Mouse (Mus musculus) MEL (cell line): ENCODE measurements at regions not wholly inside any gene's neighbourhood (a gene's known extent, or its start where the extent isn't known, plus 50 kb on each side); places are given as distances from the start of the nearest gene placed in this dataset.

Experiments used
- DNase-seq: peaks from one replicate; pipeline ENCODE4 v3.0.0; 2011; ENCODE audit warnings: low read depth, low spot score
- H3K27ac ChIP-seq: 2 replicates; pipeline ENCODE4 v1.5.1; 2012; ENCODE audit warnings: low read depth, mild to moderate bottlenecking, control low read depth, low read length, moderate library complexity; ENCODE audit not compliant: control insufficient read depth
- H3K27me3 ChIP-seq, 2 experiments: fragments of 150-350 bp in 1 of 2; sonication (generic) in 1 of 2; 2 replicates each; pipeline ENCODE4 v1.6.1; 2012; ENCODE audit warnings: low read length in 2 of 2, mild to moderate bottlenecking in 2 of 2, improper control_type of control experiment in 1 of 2, moderate library complexity in 1 of 2; ENCODE audit not compliant: insufficient read depth in 2 of 2, control insufficient read depth in 1 of 2
- H3K36me3 ChIP-seq, 2 experiments: 2 replicates each; pipeline ENCODE4 v1.6.1; 2012 to 2014; ENCODE audit warnings: low read length in 2 of 2, improper control_type of control experiment in 1 of 2, inconsistent platforms in 1 of 2, mild to moderate bottlenecking in 1 of 2; ENCODE audit not compliant: insufficient read depth in 2 of 2, control insufficient read depth in 1 of 2
- H3K4me1 ChIP-seq, 2 experiments: fragments of 150-350 bp in 1 of 2; sonication (generic) in 1 of 2; 2 replicates each; pipeline ENCODE4 v1.6.1; 2012; ENCODE audit warnings: low read length in 2 of 2, improper control_type of control experiment in 1 of 2, mild to moderate bottlenecking in 1 of 2; ENCODE audit not compliant: insufficient read depth in 2 of 2, control insufficient read depth in 1 of 2
- H3K4me3 ChIP-seq, 2 experiments: fragments of 150-350 bp in 1 of 2; sonication (generic) in 1 of 2; 2 replicates each; pipeline ENCODE4 v1.5.1; 2012; ENCODE audit warnings: low read depth in 2 of 2, low read length in 2 of 2, mild to moderate bottlenecking in 2 of 2, moderate library complexity in 2 of 2, control low read depth in 1 of 2, improper control_type of control experiment in 1 of 2; ENCODE audit not compliant: control insufficient read depth in 1 of 2, insufficient read depth in 1 of 2
- H3K79me2 ChIP-seq: 2 replicates; pipeline ENCODE4 v1.6.1; 2012; ENCODE audit warnings: mild to moderate bottlenecking, low read length, moderate library complexity; ENCODE audit not compliant: control insufficient read depth, poor library complexity, insufficient read depth
- H3K9ac ChIP-seq: 2 replicates; pipeline ENCODE4 v1.6.1; 2012; ENCODE audit warnings: low read depth, mild to moderate bottlenecking, control low read depth, low read length, moderate library complexity; ENCODE audit not compliant: control insufficient read depth, poor library complexity, severe bottlenecking
- H3K9me3 ChIP-seq: fragments of 150-350 bp; sonication (generic); replicated peaks from 2 replicates; pipeline ENCODE4 v1.6.1; 2012; ENCODE audit warnings: mild to moderate bottlenecking, low read length, improper control_type of control experiment, moderate library complexity; ENCODE audit not compliant: insufficient read depth
- BHLHE40 ChIP-seq: IDR thresholded peaks from 2 replicates; pipeline ENCODE4 v1.6.1; 2012; ENCODE audit warnings: low read depth, mild to moderate bottlenecking, inconsistent platforms, low read length, improper control_type of control experiment, borderline replicate concordance
- CHD1 ChIP-seq: IDR thresholded peaks from 2 replicates; pipeline ENCODE4 v1.6.1; 2012; ENCODE audit warnings: low read depth, mild to moderate bottlenecking, inconsistent platforms, low read length, improper control_type of control experiment
- CHD2 ChIP-seq: IDR thresholded peaks from 2 replicates; pipeline ENCODE4 v1.6.1; 2011; ENCODE audit warnings: low read length, improper control_type of control experiment
- ELF1 ChIP-seq: IDR thresholded peaks from 2 replicates; pipeline ENCODE4 v1.6.1; 2014; ENCODE audit warnings: low read depth, mild to moderate bottlenecking, inconsistent platforms, low read length, improper control_type of control experiment, moderate library complexity
- EP300 ChIP-seq, 2 experiments: IDR thresholded peaks; 2 replicates each; pipeline ENCODE4 v1.6.1; 2011; ENCODE audit warnings: improper control_type of control experiment in 2 of 2, low read length in 2 of 2, low read depth in 1 of 2, mild to moderate bottlenecking in 1 of 2
- ETS1 ChIP-seq: IDR thresholded peaks from 2 replicates; pipeline ENCODE4 v1.6.1; 2012; ENCODE audit warnings: low read depth, mild to moderate bottlenecking, inconsistent platforms, low read length, improper control_type of control experiment, moderate library complexity
- GATA1 ChIP-seq: IDR thresholded peaks from 2 replicates; pipeline ENCODE4 v1.6.1; 2011; ENCODE audit warnings: low read depth, low read length, improper control_type of control experiment
- HCFC1 ChIP-seq: IDR thresholded peaks from 2 replicates; pipeline ENCODE4 v1.6.1; 2012; ENCODE audit warnings: low read depth, mild to moderate bottlenecking, inconsistent platforms, low read length, improper control_type of control experiment, moderate library complexity
- JUND ChIP-seq: IDR thresholded peaks from 2 replicates; pipeline ENCODE4 v1.6.1; 2011; ENCODE audit warnings: low read depth, mild to moderate bottlenecking, improper control_type of control experiment, low read length
- MAFK ChIP-seq: IDR thresholded peaks from 2 replicates; pipeline ENCODE4 v1.6.1; 2011; ENCODE audit warnings: low read depth, mild to moderate bottlenecking, low read length, improper control_type of control experiment, borderline replicate concordance
- MAX ChIP-seq: IDR thresholded peaks from 2 replicates; pipeline ENCODE4 v1.6.1; 2011; ENCODE audit warnings: low read length, improper control_type of control experiment
- MEF2A ChIP-seq: IDR thresholded peaks from 2 replicates; pipeline ENCODE4 v1.6.1; 2014; ENCODE audit warnings: low read depth, mild to moderate bottlenecking, inconsistent platforms, low read length, improper control_type of control experiment; ENCODE audit not compliant: poor library complexity, insufficient replicate concordance, severe bottlenecking; ENCODE audit errors: extremely low read depth
- MXI1 ChIP-seq: IDR thresholded peaks from 2 replicates; pipeline ENCODE4 v1.6.1; 2011; ENCODE audit warnings: mild to moderate bottlenecking, low read depth, low read length, improper control_type of control experiment
- MYB ChIP-seq: IDR thresholded peaks from 2 replicates; pipeline ENCODE4 v1.6.1; 2011; ENCODE audit warnings: mild to moderate bottlenecking, low read depth, low read length, improper control_type of control experiment
- MYC ChIP-seq: IDR thresholded peaks from 2 replicates; pipeline ENCODE4 v1.6.1; 2011; ENCODE audit warnings: low read depth, mild to moderate bottlenecking, low read length, improper control_type of control experiment, moderate library complexity
- NRF1 ChIP-seq: IDR thresholded peaks from 2 replicates; pipeline ENCODE4 v1.6.1; 2014; ENCODE audit warnings: low read depth, mild to moderate bottlenecking, inconsistent platforms, low read length, improper control_type of control experiment, moderate library complexity; ENCODE audit not compliant: poor library complexity, insufficient read depth, severe bottlenecking
- POLR2A ChIP-seq, 2 experiments: IDR thresholded peaks; 2 replicates each; pipeline ENCODE4 v1.6.1; 2011 to 2012; ENCODE audit warnings: low read length in 2 of 2, mild to moderate bottlenecking in 2 of 2, control low read depth in 1 of 2, improper control_type of control experiment in 1 of 2, low read depth in 1 of 2, moderate library complexity in 1 of 2; ENCODE audit not compliant: control insufficient read depth in 1 of 2, insufficient read depth in 1 of 2, poor library complexity in 1 of 2
- RAD21 ChIP-seq: IDR thresholded peaks from 2 replicates; pipeline ENCODE4 v1.6.1; 2011; ENCODE audit warnings: mild to moderate bottlenecking, low read depth, low read length, improper control_type of control experiment
- RCOR1 ChIP-seq: IDR thresholded peaks from 2 replicates; pipeline ENCODE4 v1.6.1; 2012; ENCODE audit warnings: low read depth, mild to moderate bottlenecking, inconsistent platforms, low read length, improper control_type of control experiment
- SIN3A ChIP-seq: IDR thresholded peaks from 2 replicates; pipeline ENCODE4 v1.6.1; 2012; ENCODE audit warnings: low read length, improper control_type of control experiment, inconsistent platforms
- SMC3 ChIP-seq: IDR thresholded peaks from 2 replicates; pipeline ENCODE4 v1.6.1; 2011; ENCODE audit warnings: low read depth, low read length, improper control_type of control experiment
- TAL1 ChIP-seq: IDR thresholded peaks from 2 replicates; pipeline ENCODE4 v1.6.1; 2012; ENCODE audit warnings: mild to moderate bottlenecking, inconsistent platforms, low read length, moderate library complexity, mixed read lengths
- TBP ChIP-seq: IDR thresholded peaks from 2 replicates; pipeline ENCODE4 v1.8.0; 2011; ENCODE audit warnings: low read depth, low read length, improper control_type of control experiment
- TCF12 ChIP-seq: IDR thresholded peaks from 2 replicates; pipeline ENCODE4 v1.6.1; 2014; ENCODE audit warnings: low read depth, mild to moderate bottlenecking, inconsistent platforms, low read length, improper control_type of control experiment, moderate library complexity
- USF1 ChIP-seq: IDR thresholded peaks from 2 replicates; pipeline ENCODE4 v1.6.1; 2014; ENCODE audit warnings: low read depth, mild to moderate bottlenecking, inconsistent platforms, low read length, improper control_type of control experiment, moderate library complexity
- ZMIZ1 ChIP-seq: IDR thresholded peaks from 2 replicates; pipeline ENCODE4 v1.6.1; 2012; ENCODE audit warnings: low read depth, mild to moderate bottlenecking, inconsistent platforms, low read length, improper control_type of control experiment, moderate library complexity
- ZNF384 ChIP-seq: IDR thresholded peaks from 2 replicates; pipeline ENCODE4 v1.6.1; 2012; ENCODE audit warnings: low read depth, mild to moderate bottlenecking, inconsistent platforms, low read length, improper control_type of control experiment

- H3K79me2 ChIP-seq: no peaks in the 10 kb centered on the region
- H3K9me3 ChIP-seq: no peaks in the 10 kb centered on the region
- peak overlapping the region in 1 of 2 experiments; percentile 39; a peak in 2 of 4 replicates for H3K4me3 ChIP-seq
- TF ChIP-seq GATA1 (peak; percentile 96), SMC3 (peak; percentile 17; the same call in 1 of the 2 replicates), TCF12 (peak; percentile 95), MYC (peak; percentile 80), MAFK (peak; percentile 49; the same call in 1 of the 2 replicates), RCOR1 (peak; percentile 67; the same call in 1 of the 2 replicates), USF1 (no peak), CHD1 (no peak), ZMIZ1 (no peak), RAD21 (no peak), JUND (0 out of 2 replicates have a peak, but pooled peaks have one; percentile 35), MEF2A (no peak), POLR2A (IDR thresholded peaks at IDR 0.05; ENCODE audit: control insufficient read depth in 1 of 2, insufficient read depth in 1 of 2, low read depth in 1 of 2, low read length in 2 of 2, poor library complexity in 1 of 2) (no peak), MYB (peak; percentile 59; the same call in 1 of the 2 replicates), NRF1 (0 out of 2 replicates have a peak, but pooled peaks have one; percentile 35), SIN3A (peak; percentile 70; the same call in 1 of the 2 replicates), EP300 (IDR thresholded peaks at IDR 0.05; ENCODE audit: low read depth in 1 of 2, low read length in 2 of 2) (peak; percentile 98), MAX (peak; percentile 76; the same call in 1 of the 2 replicates), TAL1 (peak; percentile 93), BHLHE40 (peak; percentile 92), MXI1 (peak; percentile 87), TBP (peak; percentile 36; the same call in 1 of the 2 replicates), HCFC1 (no peak), ZNF384 (no peak), ELF1 (no peak), ETS1 (peak; percentile 93), CHD2 (no peak)
- H3K27me3 ChIP-seq: no peaks in the 10 kb centered on the region
- no peak overlapping the region for H3K9ac ChIP-seq
- peaks cover 6 to 16% of the 10 kb centered on the region in 2 experiments; a peak in 3 of 4 replicates for H3K4me1 ChIP-seq
- peak overlapping the region; percentile 28 for H3K27ac ChIP-seq
- peaks cover 0 to 23% of the 10 kb centered on the region in 2 experiments; a peak in 2 of 4 replicates for H3K36me3 ChIP-seq
- peak; percentile 82 for DNase-seq
These were observed 483.0 kb upstream of the Mef2c start for GRCm38 (mm10) chr13:83020829-83021228.
